In genomic region chr10:107492867-107493579, GRCm38 (mm10) we compare ENCODE assay signal across 9 mouse cellular contexts. TPM values are rescaled to one million over a fixed set of nuclear protein-coding genes. Genes with fewer than 3 reads are reported as not detected.
DNase-seq lines count a peak whose midpoint lies in the region; ATAC-seq and TF ChIP-seq lines count a peak whose summit lies in the region.
"Had no signal": no experiment of that assay in that cellular context is flagged by ENCODE, and none has a peak within 500 bp of the region (broad histone marks: within the 10 kb centered on the region; RNA-seq: fewer than 3 reads in every experiment).

No protein-coding gene starts in this region.

- peak overlapping the region; percentile 41; the same call in 1 of the 2 replicates for H3K9ac ChIP-seq in lung, embryonic 14.5 days
- H3K9ac ChIP-seq in intestine, postnatal 0 days (ENCODE audit: low read depth, low read length) = no peak overlapping the region

- H3K4me3 ChIP-seq in lung, embryonic 14.5 days (ENCODE audit: low read depth, low read length) = peak overlapping the region; percentile 29
- H3K4me3 ChIP-seq in forebrain, embryonic 10.5 days = peak overlapping the region; percentile 37
- H3K4me3 ChIP-seq in intestine, postnatal 0 days (ENCODE audit: low read depth, low read length) = peak overlapping the region; percentile 13
- H3K4me3 ChIP-seq in olfactory bulb, adult 2 months (ENCODE audit: insufficient read depth, low read depth, low read length) = peak overlapping the region; percentile 32

- no peak for TF ChIP-seq POLR2A in olfactory bulb, adult 2 months (IDR thresholded peaks at IDR 0.05; ENCODE audit: insufficient read depth, low read depth, low read length)

- H3K9me3 ChIP-seq in lung, embryonic 14.5 days (ENCODE audit: low read depth, low read length) = no peaks in the 10 kb centered on the region
- H3K9me3 ChIP-seq in forebrain, embryonic 10.5 days = no peaks in the 10 kb centered on the region
- H3K9me3 ChIP-seq in intestine, postnatal 0 days (ENCODE audit: control insufficient read depth) = no peaks in the 10 kb centered on the region

- no peak for TF ChIP-seq CTCF in lung, embryonic 14.5 days (IDR thresholded peaks at IDR 0.05; ENCODE audit: low read depth)
- no peak for TF ChIP-seq CTCF in intestine, postnatal 0 days (IDR thresholded peaks at IDR 0.05; ENCODE audit: low read depth)
- TF ChIP-seq CTCF in olfactory bulb, adult 2 months (IDR thresholded peaks at IDR 0.05; ENCODE audit: insufficient read depth, low read depth, low read length) = no peak

- WGBS in lung, embryonic 14.5 days = 25% methylated on average over 18 of the region's 18 CpGs
- WGBS in forebrain, embryonic 10.5 days = 42% methylated on average over 18 of the region's 18 CpGs
- WGBS in intestine, postnatal 0 days = 27% methylated on average over 18 of the region's 18 CpGs
- 28% methylated on average over 18 of the region's 18 CpGs for WGBS in olfactory bulb, adult 2 months

- DNase-seq in lung, embryonic 14.5 days = peak; percentile 37
- DNase-seq in lung, postnatal 10 days = no peak
- no peak for DNase-seq in forebrain, embryonic 10.5 days (ENCODE audit: extremely low spot score, low spot score)
- no peak for DNase-seq in ovary, adult 18-20 months (ENCODE audit: low spot score)
- no peak for DNase-seq in urinary bladder, postnatal 10 days (ENCODE audit: low spot score)

- no peak overlapping the region for H3K27ac ChIP-seq in lung, embryonic 14.5 days (ENCODE audit: low read depth)
- peak overlapping the region; percentile 63 for H3K27ac ChIP-seq in forebrain, embryonic 10.5 days
- no peak overlapping the region for H3K27ac ChIP-seq in intestine, postnatal 0 days (ENCODE audit: low read depth, low read length)
- no peak overlapping the region for H3K27ac ChIP-seq in olfactory bulb, adult 2 months (ENCODE audit: insufficient read depth, low read depth, low read length)

- ATAC-seq in lung, embryonic 14.5 days (ENCODE audit: insufficient read depth) = peak; percentile 61; the same call in 1 of the 2 replicates
- no peak for ATAC-seq in intestine, postnatal 0 days
- ATAC-seq in erythroid progenitor cell, adult 5-6 weeks (replicated peaks; ENCODE audit: low FRiP score, poor library complexity, severe bottlenecking) = no peak

- peak overlapping the region; percentile 68 for H3K4me2 ChIP-seq in lung, embryonic 14.5 days
- H3K4me2 ChIP-seq in intestine, postnatal 0 days (replicated peaks; ENCODE audit: low read depth) = peak overlapping the region; percentile 57

- H3K36me3 ChIP-seq in lung, embryonic 14.5 days (ENCODE audit: insufficient read depth) = no peaks in the 10 kb centered on the region
- no peaks in the 10 kb centered on the region for H3K36me3 ChIP-seq in forebrain, embryonic 10.5 days (replicated peaks)
- no peaks in the 10 kb centered on the region for H3K36me3 ChIP-seq in intestine, postnatal 0 days (ENCODE audit: control insufficient read depth, insufficient read depth)

- H3K4me1 ChIP-seq in lung, embryonic 14.5 days (ENCODE audit: insufficient read depth) = no peaks in the 10 kb centered on the region
- peaks cover 29% of the 10 kb centered on the region for H3K4me1 ChIP-seq in forebrain, embryonic 10.5 days
- no peaks in the 10 kb centered on the region for H3K4me1 ChIP-seq in intestine, postnatal 0 days (replicated peaks; ENCODE audit: control insufficient read depth, insufficient read depth, low read length)
- H3K4me1 ChIP-seq in olfactory bulb, adult 2 months (ENCODE audit: control insufficient read depth, insufficient read depth, low read length) = peaks cover 5% of the 10 kb centered on the region; the same call in 1 of the 2 replicates

- H3K27me3 ChIP-seq in lung, embryonic 14.5 days (ENCODE audit: insufficient read depth, low read length) = no peaks in the 10 kb centered on the region
- H3K27me3 ChIP-seq in forebrain, embryonic 10.5 days (ENCODE audit: poor library complexity, severe bottlenecking) = peaks cover 12% of the 10 kb centered on the region
- H3K27me3 ChIP-seq in intestine, postnatal 0 days (replicated peaks; ENCODE audit: control insufficient read depth, insufficient read depth, low read length) = no peaks in the 10 kb centered on the region

RNA-seq across cellular contexts. Expression of gene Myf6, which starts 1.5 kb away (rescaled TPM):
- 0.14 and 0.24 TPM in 2 replicates for polyA plus RNA-seq in lung, embryonic 14.5 days (2014; fragmentation: Nextera tagmentation; extraction: Ambion mirVana)
- polyA plus RNA-seq in forebrain, embryonic 10.5 days (2016; fragmentation: Nextera tagmentation; extraction: Ambion mirVana) = not detected in 2 replicates
- not detected in 2 replicates for polyA plus RNA-seq in intestine, postnatal 0 days (2015; fragmentation: Nextera tagmentation; extraction: Ambion mirVana)
- not detected in 2 replicates for polyA plus RNA-seq in olfactory bulb, adult 2 months (2012; ENCODE audit: insufficient read depth, insufficient read length, low replicate concordance, missing spikeins)
- not detected in 2 replicates for total RNA-seq in erythroid progenitor cell, adult 5-6 weeks (2015; ENCODE audit: low replicate concordance)
- not detected in 2 replicates for total RNA-seq in erythroid progenitor cell, adult 5-6 weeks (2017; ENCODE audit: low replicate concordance)
- total RNA-seq: layer of hippocampus, postnatal 10 days had no signal

RNA-seq across cellular contexts. Expression of gene Myf5, which starts 7.1 kb away (rescaled TPM):
- polyA plus RNA-seq in lung, embryonic 14.5 days (2014; fragmentation: Nextera tagmentation; extraction: Ambion mirVana) = 0.08 and 0.28 TPM in 2 replicates
- polyA plus RNA-seq in forebrain, embryonic 10.5 days (2016; fragmentation: Nextera tagmentation; extraction: Ambion mirVana) = 0.43 and 0.47 TPM in 2 replicates
- polyA plus RNA-seq in intestine, postnatal 0 days (2015; fragmentation: Nextera tagmentation; extraction: Ambion mirVana) = not detected in 2 replicates
- polyA plus RNA-seq in olfactory bulb, adult 2 months (2012; ENCODE audit: insufficient read depth, insufficient read length, low replicate concordance, missing spikeins) = not detected in 2 replicates
- total RNA-seq in erythroid progenitor cell, adult 5-6 weeks (2015; ENCODE audit: low replicate concordance) = not detected in 2 replicates
- total RNA-seq in erythroid progenitor cell, adult 5-6 weeks (2017; ENCODE audit: low replicate concordance) = not detected in 2 replicates
- total RNA-seq: layer of hippocampus, postnatal 10 days had no signal
